Mouse (Mus musculus) E14TG2a.4 (cell line): Measurements from ENCODE around the gene Magi1.

Source experiments
- H3K27me3 ChIP-seq: 2 replicates; pipeline ENCODE4 v1.6.1; 2014; ENCODE audit warnings: low read length, control low read depth; ENCODE audit not compliant: insufficient read depth
- H3K36me3 ChIP-seq: 2 replicates; pipeline ENCODE4 v1.6.1; 2014; ENCODE audit warnings: low read length, control low read depth; ENCODE audit not compliant: insufficient read depth
- H3K4me1 ChIP-seq: replicated peaks from 2 replicates; pipeline ENCODE4 v1.6.1; 2014; ENCODE audit warnings: low read depth, low read length, control low read depth
- H3K4me3 ChIP-seq: replicated peaks from 2 replicates; pipeline ENCODE4 v1.5.1; 2014; ENCODE audit warnings: mild to moderate bottlenecking, low read length
- H3K9me3 ChIP-seq: 2 replicates; pipeline ENCODE4 v1.6.1; 2014; ENCODE audit warnings: low read length, control low read depth
- CTCF ChIP-seq: conservative IDR thresholded peaks from 2 replicates; pipeline ENCODE4 v1.5.1; 2014; ENCODE audit warnings: low read length
- NANOG ChIP-seq: IDR thresholded peaks from 2 replicates; pipeline ENCODE4 v1.6.1; 2014; ENCODE audit warnings: borderline replicate concordance, low read length, mixed read lengths
- POU5F1 ChIP-seq: IDR thresholded peaks from 2 replicates; pipeline ENCODE4 v1.6.1; 2014; ENCODE audit warnings: low read length, borderline replicate concordance

The Magi1 gene

GRCm38 (mm10) chr6:93855806-93856641 is 427.7 kb downstream of the Magi1 start:
- H3K4me1 ChIP-seq, result peaks cover 5% of the 10 kb centered on the region; the same call in 1 of the 2 replicates
- H3K36me3 ChIP-seq, result peaks cover 42% of the 10 kb centered on the region
- H3K9me3 ChIP-seq, result peaks cover 57% of the 10 kb centered on the region
- TF ChIP-seq CTCF (no peak), NANOG (no peak), POU5F1 (no peak)
- no peaks in the 10 kb centered on the region for H3K27me3 ChIP-seq
- H3K4me3 ChIP-seq, result no peak overlapping the region

DNA sequence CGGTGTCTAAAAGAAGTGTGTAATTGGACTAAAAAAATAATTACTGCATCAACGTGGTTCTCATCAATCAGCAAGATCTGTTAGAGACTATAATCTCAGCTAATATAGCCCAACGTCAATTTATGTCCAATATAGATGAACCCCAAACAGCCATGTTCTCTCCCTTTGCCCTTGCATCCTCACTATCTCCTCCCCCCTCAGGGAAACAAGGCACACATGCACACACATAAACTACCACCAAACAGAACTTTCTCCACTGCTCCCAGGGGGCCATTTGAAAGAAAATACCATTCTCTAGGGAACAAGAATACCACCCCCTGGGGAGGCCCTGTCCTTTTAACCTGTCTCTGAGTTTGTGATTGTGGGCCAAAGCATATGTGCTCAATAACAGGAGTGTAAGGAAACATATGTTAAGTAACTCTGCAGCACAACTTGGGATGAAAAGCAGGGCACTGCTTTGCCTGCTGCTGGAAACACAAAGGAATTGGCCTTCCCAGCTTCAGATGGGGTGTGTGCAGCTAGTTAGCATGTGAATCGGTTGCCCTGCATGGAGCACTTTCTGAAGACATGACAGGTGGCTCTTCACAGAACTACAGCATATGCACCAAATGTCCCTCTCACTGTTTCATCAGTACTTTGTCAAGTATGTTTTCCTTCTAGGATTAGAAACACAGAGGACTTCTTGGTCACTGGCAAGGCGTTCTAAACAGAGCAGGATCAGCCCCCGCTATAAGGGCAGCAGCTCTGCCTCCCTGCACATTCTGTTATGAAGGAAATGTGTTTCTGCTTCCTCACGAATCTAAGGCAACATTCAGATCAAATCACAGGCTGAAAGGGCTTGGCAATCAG is 434.6 kb downstream of the Magi1 start:
- Histone ChIP-seq H3K4me3 (no peak overlapping the region), H3K27me3 (no peaks in the 10 kb centered on the region), H3K9me3 (peaks cover 60% of the 10 kb centered on the region), H3K36me3 (peaks cover 57% of the 10 kb centered on the region), H3K4me1 (peaks cover 3% of the 10 kb centered on the region; the same call in 1 of the 2 replicates)
- TF ChIP-seq CTCF (no peak), NANOG (no peak), POU5F1 (no peak)

GRCm38 (mm10) chr6:93845498-93845897 is 438.2 kb downstream of the Magi1 start:
- TF ChIP-seq NANOG (no peak), POU5F1 (no peak), CTCF (no peak)
- peaks cover 34% of the 10 kb centered on the region for H3K9me3 ChIP-seq
- H3K27me3 ChIP-seq, result no peaks in the 10 kb centered on the region

DNA sequence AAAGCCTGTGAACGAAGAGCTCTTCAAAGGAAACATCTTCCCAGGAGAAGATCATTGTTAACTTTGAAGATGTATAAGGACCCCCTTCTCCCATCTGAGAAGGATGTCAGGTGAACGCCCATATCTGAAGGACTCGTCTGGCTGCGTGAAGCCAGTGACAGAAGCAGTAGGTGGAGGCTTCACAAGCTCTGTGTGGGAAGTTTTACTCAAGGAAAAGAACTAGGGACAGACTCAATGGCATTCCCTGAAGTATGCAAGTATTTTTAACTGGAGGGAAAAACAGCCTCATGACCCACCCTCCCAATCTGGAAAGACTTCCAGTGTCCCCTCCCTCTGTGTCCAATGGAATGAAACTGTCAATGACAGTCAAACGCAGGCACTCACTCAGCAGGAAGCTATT is 438.6 kb downstream of the Magi1 start:
- H3K4me1 ChIP-seq, result no peaks in the 10 kb centered on the region
- peaks cover 47% of the 10 kb centered on the region for H3K36me3 ChIP-seq
- H3K9me3 ChIP-seq, result peaks cover 30% of the 10 kb centered on the region
- TF ChIP-seq CTCF (no peak), POU5F1 (no peak), NANOG (no peak)
- H3K27me3 ChIP-seq, result no peaks in the 10 kb centered on the region
- H3K4me3 ChIP-seq, result no peak overlapping the region

More at GRCm38 (mm10) chr6:93845498-93845897, 438.2 kb downstream of the Magi1 start:
- H3K4me1 ChIP-seq, result no peaks in the 10 kb centered on the region; the same call in 1 of the 2 replicates
- H3K36me3 ChIP-seq, result peaks cover 46% of the 10 kb centered on the region
- H3K4me3 ChIP-seq, result no peak overlapping the region

DNA sequence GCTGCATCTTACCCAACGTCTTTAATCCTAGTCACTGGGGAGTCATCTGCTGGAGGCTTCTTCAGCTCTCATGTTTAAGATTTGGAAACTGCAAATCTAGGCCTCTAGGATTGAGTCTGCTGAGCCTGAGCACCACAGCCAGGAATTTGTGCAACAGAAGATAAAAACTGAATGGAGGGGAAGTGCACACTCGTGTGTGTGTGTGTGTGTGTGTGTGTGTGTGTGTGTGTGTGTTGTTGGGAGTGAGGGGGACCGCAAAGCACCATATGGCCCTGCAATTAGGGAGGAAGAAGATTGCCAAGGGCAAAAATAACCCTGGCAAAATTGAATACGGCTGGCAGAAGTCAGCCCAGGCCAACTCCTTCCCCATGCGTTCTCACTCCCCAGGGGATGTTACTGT is 439.1 kb downstream of the Magi1 start:
- peaks cover 50% of the 10 kb centered on the region for H3K36me3 ChIP-seq
- TF ChIP-seq POU5F1 (no peak), CTCF (no peak)
- H3K27me3 ChIP-seq, result no peaks in the 10 kb centered on the region
- H3K4me1 ChIP-seq, result no peaks in the 10 kb centered on the region
- H3K4me3 ChIP-seq, result no peak overlapping the region
- peaks cover 25% of the 10 kb centered on the region for H3K9me3 ChIP-seq

GRCm38 (mm10) chr6:93838398-93838797 is 445.3 kb downstream of the Magi1 start:
- TF ChIP-seq CTCF, result no peak
- TF ChIP-seq POU5F1, result no peak
- TF ChIP-seq NANOG, result no peak
- no peaks in the 10 kb centered on the region for H3K9me3 ChIP-seq
- 0 out of 2 replicates have a peak, but pooled peaks cover 9% of the 10 kb centered on the region for H3K36me3 ChIP-seq
- H3K27me3 ChIP-seq, result no peaks in the 10 kb centered on the region
- no peak overlapping the region for H3K4me3 ChIP-seq
- no peaks in the 10 kb centered on the region for H3K4me1 ChIP-seq

DNA sequence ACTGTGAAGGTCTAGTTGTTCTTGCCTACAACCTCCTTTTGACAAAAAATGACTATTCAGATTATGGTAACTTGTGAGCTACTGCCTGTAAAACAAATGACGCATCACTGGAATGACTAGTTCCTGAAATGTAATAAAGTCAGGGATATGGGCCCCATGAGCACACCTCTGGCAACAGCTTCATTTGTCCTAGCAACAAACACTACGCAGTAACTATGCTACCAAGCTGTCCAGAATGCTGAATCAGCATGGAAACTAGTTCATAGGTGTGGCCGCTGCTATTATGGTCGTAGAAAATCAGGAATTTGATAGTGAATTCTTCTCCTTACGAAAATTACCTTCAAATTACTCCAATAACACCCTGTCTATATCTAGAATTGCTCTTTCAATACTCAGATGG is 447.1 kb downstream of the Magi1 start:
- Histone ChIP-seq H3K9me3 (no peaks in the 10 kb centered on the region), H3K36me3 (0 out of 2 replicates have a peak, but pooled peaks cover 7% of the 10 kb centered on the region), H3K4me1 (no peaks in the 10 kb centered on the region), H3K4me3 (no peak overlapping the region), H3K27me3 (no peaks in the 10 kb centered on the region)
- no peak for TF ChIP-seq NANOG
- no peak for TF ChIP-seq POU5F1
- TF ChIP-seq CTCF, result no peak

GRCm38 (mm10) chr6:93835211-93835610 is 448.5 kb downstream of the Magi1 start:
- H3K36me3 ChIP-seq, result 0 out of 2 replicates have a peak, but pooled peaks cover 5% of the 10 kb centered on the region
- no peaks in the 10 kb centered on the region for H3K9me3 ChIP-seq
- H3K27me3 ChIP-seq, result no peaks in the 10 kb centered on the region

More at GRCm38 (mm10) chr6:93835211-93835610, 448.5 kb downstream of the Magi1 start:
- H3K4me1 ChIP-seq, result peaks cover 12% of the 10 kb centered on the region
- no peak overlapping the region for H3K4me3 ChIP-seq
- no peak for TF ChIP-seq CTCF
- TF ChIP-seq NANOG, result no peak
- TF ChIP-seq POU5F1, result no peak
